Mouse (Mus musculus): ENCODE measurements around the gene Piwil4. TPM values are rescaled to one million over a fixed set of nuclear protein-coding genes. Genes with fewer than 3 reads are reported as not detected.

Piwil4 gene
- total and polyA plus RNA-seq, 3 experiments = 24.8 to 31.7 TPM; not detected in 1

- Histone ChIP-seq H3K27me3 (ENCODE audit: control insufficient read depth in 1 of 2, insufficient read depth in 2 of 2, low read length in 2 of 2) (peaks cover 29 to 31% of the 10 kb centered on the region in 2 experiments), H3K4me3 (ENCODE audit: control insufficient read depth in 1 of 2, insufficient read depth in 1 of 2, low read depth in 2 of 2, low read length in 2 of 2) (no peak within 1 kb of the TSS), H3K79me2 (ENCODE audit: control insufficient read depth, insufficient read depth, low read length, poor library complexity) (no peaks in the 10 kb centered on the region), H3K4me1 (ENCODE audit: control insufficient read depth in 1 of 2, insufficient read depth in 2 of 2, low read length in 2 of 2) (no peaks in the 10 kb centered on the region), H3K9ac (ENCODE audit: control insufficient read depth, low read depth, low read length, poor library complexity, severe bottlenecking) (no peak within 1 kb of the TSS), H3K36me3 (ENCODE audit: control insufficient read depth in 1 of 2, insufficient read depth in 2 of 2, low read length in 2 of 2) (no peaks in the 10 kb centered on the region), H3K27ac (ENCODE audit: control insufficient read depth, low read depth, low read length) (no peak within 1 kb of the TSS), H3K9me3 (replicated peaks; ENCODE audit: insufficient read depth, low read length) (no peaks in the 10 kb centered on the region)
- no peak for DNase-seq (ENCODE audit: low read depth, low spot score)
- no peak for TF ChIP-seq E2F4 (IDR thresholded peaks at IDR 0.05; ENCODE audit: borderline replicate concordance, low read depth, low read length)
- no peak for TF ChIP-seq MEF2A (IDR thresholded peaks at IDR 0.05; ENCODE audit: extremely low read depth, insufficient replicate concordance, low read depth, low read length, poor library complexity, severe bottlenecking)
- TF ChIP-seq ZC3H11A (IDR thresholded peaks at IDR 0.05; ENCODE audit: low read depth, low read length) = no peak
- TF ChIP-seq TBP (IDR thresholded peaks at IDR 0.05; ENCODE audit: low read depth, low read length) = no peak
- no peak for TF ChIP-seq POLR2AphosphoS5 (IDR thresholded peaks at IDR 0.05; ENCODE audit: borderline replicate concordance, low read depth, low read length)
- no peak for TF ChIP-seq RAD21 (IDR thresholded peaks at IDR 0.05; ENCODE audit: low read depth, low read length)
- TF ChIP-seq ETS1 (IDR thresholded peaks at IDR 0.05; ENCODE audit: low read depth, low read length) = no peak
- TF ChIP-seq MYC (IDR thresholded peaks at IDR 0.05; ENCODE audit: low read depth, low read length) = no peak
- no peak for TF ChIP-seq EP300 (IDR thresholded peaks at IDR 0.05; ENCODE audit: low read depth in 1 of 2, low read length in 2 of 2)
- TF ChIP-seq KAT2A (conservative IDR thresholded peaks at IDR 0.05; ENCODE audit: low read depth, low read length) = no peak
- TF ChIP-seq POLR2AphosphoS2 (IDR thresholded peaks at IDR 0.05; ENCODE audit: low read length) = no peak
- TF ChIP-seq JUND (IDR thresholded peaks at IDR 0.05; ENCODE audit: low read depth, low read length) = no peak
- TF ChIP-seq GATA1 (IDR thresholded peaks at IDR 0.05; ENCODE audit: low read depth, low read length) = no peak
- TF ChIP-seq CTCF (IDR thresholded peaks at IDR 0.05 in 2 of 3, conservative IDR thresholded peaks at IDR 0.05 in 1 of 3; ENCODE audit: control insufficient read depth in 1 of 3, insufficient read depth in 1 of 3, low read depth in 2 of 3, low read length in 3 of 3, poor library complexity in 1 of 3, severe bottlenecking in 1 of 3) = no peak
- no peak for TF ChIP-seq RCOR1 (IDR thresholded peaks at IDR 0.05; ENCODE audit: low read depth, low read length)
- no peak for TF ChIP-seq UBTF (IDR thresholded peaks at IDR 0.05; ENCODE audit: borderline replicate concordance, insufficient read depth, low read depth, low read length)
Measured at GRCm38 (mm10) chr9:14770803-14771471, 30.4 kb upstream of the Piwil4 start, which contains the start of gene 1700012B09Rik. TSS of gene 1700012B09Rik (minus strand) at chr9:14771030.

GRCm38 (mm10) chr9:14769811-14770210 lies 29.3 kb upstream of the Piwil4 start:
- Histone ChIP-seq H3K27me3 (ENCODE audit: control insufficient read depth in 1 of 2, insufficient read depth in 2 of 2, low read length in 2 of 2) (peaks cover 29 to 31% of the 10 kb centered on the region in 2 experiments), H3K36me3 (ENCODE audit: control insufficient read depth in 1 of 2, insufficient read depth in 2 of 2, low read length in 2 of 2) (no peaks in the 10 kb centered on the region), H3K79me2 (ENCODE audit: control insufficient read depth, insufficient read depth, low read length, poor library complexity) (no peaks in the 10 kb centered on the region), H3K9me3 (replicated peaks; ENCODE audit: insufficient read depth, low read length) (no peaks in the 10 kb centered on the region), H3K4me1 (ENCODE audit: control insufficient read depth in 1 of 2, insufficient read depth in 2 of 2, low read length in 2 of 2) (no peaks in the 10 kb centered on the region), H3K27ac (ENCODE audit: control insufficient read depth, low read depth, low read length) (no peak overlapping the region), H3K4me3 (ENCODE audit: control insufficient read depth in 1 of 2, insufficient read depth in 1 of 2, low read depth in 2 of 2, low read length in 2 of 2) (no peak overlapping the region), H3K9ac (ENCODE audit: control insufficient read depth, low read depth, low read length, poor library complexity, severe bottlenecking) (no peak overlapping the region)
- no peak for DNase-seq (ENCODE audit: low read depth, low spot score)
- no peak for TF ChIP-seq POLR2A (IDR thresholded peaks at IDR 0.05; ENCODE audit: control insufficient read depth in 1 of 2, insufficient read depth in 1 of 2, low read depth in 1 of 2, low read length in 2 of 2, poor library complexity in 1 of 2)
- no peak for TF ChIP-seq USF2 (IDR thresholded peaks at IDR 0.05; ENCODE audit: borderline replicate concordance in 1 of 2, insufficient read depth in 1 of 2, low read depth in 1 of 2, low read length in 2 of 2)
- TF ChIP-seq KAT2A (conservative IDR thresholded peaks at IDR 0.05; ENCODE audit: low read depth, low read length) = no peak
- no peak for TF ChIP-seq RAD21 (IDR thresholded peaks at IDR 0.05; ENCODE audit: low read depth, low read length)
- TF ChIP-seq ZKSCAN1 (IDR thresholded peaks at IDR 0.05; ENCODE audit: low read depth, low read length) = no peak

Measured in MEL (cell line).